Mouse (Mus musculus) hindbrain, embryonic 10.5 days (tissue): ENCODE measurements around the gene Acss1. TPM values are rescaled to one million over a fixed set of nuclear protein-coding genes. Genes with fewer than 3 reads are reported as not detected.

Experiments used
- DNase-seq: peaks from one replicate; pipeline ENCODE4 v3.0.0-alpha.2; 2017; ENCODE audit warnings: low spot score
- H3K27ac ChIP-seq: fragments of 300-500 bp; sonication (generic); 2 replicates; pipeline ENCODE4 v1.5.1; 2016; ENCODE audit warnings: mild to moderate bottlenecking, moderate library complexity
- H3K27me3 ChIP-seq: fragments of 300-500 bp; sonication (generic); 2 replicates; pipeline ENCODE4 v1.6.1; 2016; ENCODE audit warnings: mild to moderate bottlenecking; ENCODE audit not compliant: poor library complexity, insufficient read depth, severe bottlenecking
- H3K36me3 ChIP-seq: fragments of 300-500 bp; sonication (generic); 2 replicates; pipeline ENCODE4 v1.6.1; 2016; ENCODE audit warnings: mild to moderate bottlenecking, moderate library complexity
- H3K4me1 ChIP-seq: fragments of 300-500 bp; sonication (generic); replicated peaks from 2 replicates; pipeline ENCODE4 v1.6.1; 2016; ENCODE audit warnings: mild to moderate bottlenecking
- H3K4me3 ChIP-seq: fragments of 300-500 bp; sonication (generic); 2 replicates; pipeline ENCODE4 v1.5.1; 2016; ENCODE audit warnings: mild to moderate bottlenecking, moderate library complexity
- H3K9me3 ChIP-seq: fragments of 300-500 bp; sonication (generic); 2 replicates; pipeline ENCODE4 v1.6.1; 2016; ENCODE audit warnings: mild to moderate bottlenecking, moderate library complexity
- WGBS: fragments of 180-500 bp; shearing (Covaris S2); methylation state at CpG from one replicate; pipeline ENCODE4 v1.1.7; 2016; 5-methylcytosine and 5-hydroxymethylcytosine counted together
- polyA plus RNA-seq: library from polyadenylated mRNA; unstranded; fragments of >200 nt; fragmentation: Nextera tagmentation; extraction: Ambion mirVana; gene quantifications from 2 replicates; pipeline ENCODE4 v1.2.1, GENCODE M21; 2016

Acss1 gene
- polyA plus RNA-seq, 1 experiment from 2014 or later: 34.1 TPM

- Histone ChIP-seq H3K9me3 (no peaks in the 10 kb centered on the region), H3K27me3 (0 out of 2 replicates have a peak, but pooled peaks cover 4% of the 10 kb centered on the region), H3K36me3 (no peaks in the 10 kb centered on the region), H3K4me3 (no peak overlapping the region), H3K27ac (0 out of 2 replicates have a peak overlapping the region, but pooled peaks have one; percentile 53), H3K4me1 (peaks cover 58% of the 10 kb centered on the region)
- 74% methylated on average over 14 of the region's 14 CpGs for WGBS
- DNase-seq: no peak
Observed at GRCm38 (mm10) chr2:150647681-150648299, 20.5 kb downstream of the Acss1 start.

GRCm38 (mm10) chr2:150646411-150647121, 21.7 kb downstream of the Acss1 start:
- Histone ChIP-seq H3K27me3 (0 out of 2 replicates have a peak, but pooled peaks cover 4% of the 10 kb centered on the region), H3K4me3 (no peak overlapping the region), H3K36me3 (0 out of 2 replicates have a peak, but pooled peaks cover 7% of the 10 kb centered on the region), H3K9me3 (no peaks in the 10 kb centered on the region), H3K27ac (no peak overlapping the region), H3K4me1 (peaks cover 57% of the 10 kb centered on the region)
- DNase-seq: no peak
- 88% methylated on average over 8 of the region's 8 CpGs for WGBS

GRCm38 (mm10) chr2:150645225-150645624, 23.1 kb downstream of the Acss1 start:
- 0 out of 2 replicates have a peak, but pooled peaks cover 4% of the 10 kb centered on the region for H3K27me3 ChIP-seq
- peak overlapping the region; percentile 79 for H3K27ac ChIP-seq
- no peak overlapping the region for H3K4me3 ChIP-seq
- 0 out of 2 replicates have a peak, but pooled peaks cover 7% of the 10 kb centered on the region for H3K36me3 ChIP-seq
- peaks cover 43% of the 10 kb centered on the region for H3K4me1 ChIP-seq
- DNase-seq: no peak
- no peaks in the 10 kb centered on the region for H3K9me3 ChIP-seq
- 91% methylated on average over 4 of the region's 4 CpGs for WGBS

- H3K27me3 ChIP-seq: no peaks in the 10 kb centered on the region
- H3K36me3 ChIP-seq: 0 out of 2 replicates have a peak, but pooled peaks cover 7% of the 10 kb centered on the region
- H3K27ac ChIP-seq: peak overlapping the region; percentile 79
- H3K9me3 ChIP-seq: no peaks in the 10 kb centered on the region
- peak; percentile 63 for DNase-seq
- H3K4me1 ChIP-seq: peaks cover 32% of the 10 kb centered on the region
- no peak overlapping the region for H3K4me3 ChIP-seq
- WGBS: 60% methylated on average over 8 of the region's 8 CpGs
Observed at GRCm38 (mm10) chr2:150643726-150644415, 24.4 kb downstream of the Acss1 start.

GRCm38 (mm10) chr2:150643166-150643565, 25.1 kb downstream of the Acss1 start:
- Histone ChIP-seq H3K27me3 (no peaks in the 10 kb centered on the region), H3K27ac (peak overlapping the region; percentile 79), H3K9me3 (no peaks in the 10 kb centered on the region), H3K4me1 (peaks cover 33% of the 10 kb centered on the region), H3K36me3 (0 out of 2 replicates have a peak, but pooled peaks cover 7% of the 10 kb centered on the region), H3K4me3 (no peak overlapping the region)
- no peak for DNase-seq
- 84% methylated on average over 1 of the region's 1 CpGs for WGBS

- H3K4me3 ChIP-seq: no peak overlapping the region; the same call in 1 of the 2 replicates
- H3K27me3 ChIP-seq: no peaks in the 10 kb centered on the region
- H3K27ac ChIP-seq: peak overlapping the region; percentile 85
- peaks cover 26% of the 10 kb centered on the region for H3K4me1 ChIP-seq
- H3K36me3 ChIP-seq: peaks cover 21% of the 10 kb centered on the region; the same call in 1 of the 2 replicates
- 31% methylated on average over 2 of the region's 2 CpGs for WGBS
- no peak for DNase-seq
- no peaks in the 10 kb centered on the region for H3K9me3 ChIP-seq
Observed at GRCm38 (mm10) chr2:150638370-150638733, 29.9 kb downstream of the Acss1 start.

- DNase-seq: peak; percentile 29
- Histone ChIP-seq H3K27ac (peak overlapping the region; percentile 85), H3K4me3 (peak overlapping the region; percentile 3), H3K9me3 (no peaks in the 10 kb centered on the region), H3K36me3 (peaks cover 21% of the 10 kb centered on the region; the same call in 1 of the 2 replicates), H3K4me1 (peaks cover 22% of the 10 kb centered on the region), H3K27me3 (no peaks in the 10 kb centered on the region)
- whole genome bisulfite sequencing: 48% methylated on average over 6 of the region's 6 CpGs
Observed at GRCm38 (mm10) chr2:150637702-150638369, 30.5 kb downstream of the Acss1 start.

- Histone ChIP-seq H3K4me1 (peaks cover 22% of the 10 kb centered on the region), H3K27ac (no peak overlapping the region), H3K36me3 (peaks cover 13% of the 10 kb centered on the region; the same call in 1 of the 2 replicates), H3K9me3 (no peaks in the 10 kb centered on the region), H3K27me3 (no peaks in the 10 kb centered on the region), H3K4me3 (no peak overlapping the region)
- no peak for DNase-seq
- 79% methylated on average over 3 of the region's 3 CpGs for WGBS
Observed at GRCm38 (mm10) chr2:150635877-150636446, 32.3 kb downstream of the Acss1 start.

- Histone ChIP-seq H3K27me3 (no peaks in the 10 kb centered on the region), H3K4me1 (no peaks in the 10 kb centered on the region), H3K9me3 (no peaks in the 10 kb centered on the region), H3K36me3 (peaks cover 44% of the 10 kb centered on the region), H3K4me3 (no peak overlapping the region), H3K27ac (no peak overlapping the region)
- 91% methylated on average over 4 of the region's 4 CpGs for WGBS
- DNase-seq: no peak
Observed at GRCm38 (mm10) chr2:150629255-150629654, 39.0 kb downstream of the Acss1 start.

GRCm38 (mm10) chr2:150627140-150627539, 41.2 kb downstream of the Acss1 start:
- Histone ChIP-seq H3K4me3 (no peak overlapping the region), H3K36me3 (peaks cover 37% of the 10 kb centered on the region), H3K27me3 (no peaks in the 10 kb centered on the region), H3K27ac (no peak overlapping the region), H3K9me3 (no peaks in the 10 kb centered on the region), H3K4me1 (no peaks in the 10 kb centered on the region)
- WGBS: 78% methylated on average over 6 of the region's 6 CpGs
- DNase-seq: no peak

- no peak overlapping the region for H3K4me3 ChIP-seq
- no peak for DNase-seq
- peaks cover 53% of the 10 kb centered on the region for H3K36me3 ChIP-seq
- H3K27ac ChIP-seq: no peak overlapping the region
- no peaks in the 10 kb centered on the region for H3K27me3 ChIP-seq
- H3K4me1 ChIP-seq: no peaks in the 10 kb centered on the region
- WGBS: 92% methylated on average over 8 of the region's 8 CpGs
- H3K9me3 ChIP-seq: no peaks in the 10 kb centered on the region
Observed at GRCm38 (mm10) chr2:150624926-150625325, 43.4 kb downstream of the Acss1 start.

GRCm38 (mm10) chr2:150623957-150624356, 44.3 kb downstream of the Acss1 start:
- H3K36me3 ChIP-seq: peaks cover 61% of the 10 kb centered on the region
- DNase-seq: no peak
- no peak overlapping the region for H3K4me3 ChIP-seq
- no peaks in the 10 kb centered on the region for H3K4me1 ChIP-seq
- no peak overlapping the region for H3K27ac ChIP-seq
- 92% methylated on average over 3 of the region's 3 CpGs for WGBS
- no peaks in the 10 kb centered on the region for H3K9me3 ChIP-seq
- H3K27me3 ChIP-seq: no peaks in the 10 kb centered on the region
